Mouse (Mus musculus): Measurements from ENCODE around the gene Naglu.

DNA sequence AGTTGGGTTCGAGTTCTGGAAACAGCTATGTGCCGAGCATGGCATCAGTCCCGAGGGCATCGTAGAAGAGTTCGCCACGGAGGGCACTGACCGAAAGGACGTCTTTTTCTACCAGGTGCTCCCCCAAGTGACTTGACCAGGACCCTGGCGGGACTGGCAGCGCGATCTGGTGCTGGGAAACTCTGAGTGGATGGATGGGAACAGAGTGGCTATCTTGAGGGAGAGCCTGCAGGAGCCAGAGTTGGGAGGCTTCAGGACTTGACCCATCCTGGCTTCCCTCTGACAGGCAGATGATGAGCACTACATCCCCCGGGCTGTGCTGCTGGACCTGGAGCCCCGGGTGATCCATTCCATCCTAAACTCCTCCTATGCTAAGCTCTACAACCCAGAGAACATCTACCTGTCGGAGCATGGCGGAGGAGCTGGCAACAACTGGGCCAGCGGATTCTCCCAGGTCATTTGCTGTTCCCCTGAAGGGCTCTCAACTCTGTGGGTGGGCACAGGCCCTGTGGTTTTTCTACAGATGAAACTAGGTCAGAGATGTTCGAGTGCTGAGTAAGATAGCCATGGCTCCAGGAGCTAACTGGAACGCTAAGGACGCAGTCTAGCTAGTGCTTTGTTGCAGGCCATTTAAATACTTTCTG is 50.9 kb downstream of the Naglu start:
- TF ChIP-seq CTCF (IDR thresholded peaks at IDR 0.05; ENCODE audit: low read depth, low read length) (no peak), POLR2A (IDR thresholded peaks at IDR 0.05; ENCODE audit: extremely low read depth, insufficient read depth, low read length) (no peak)

All from liver, adult 2 months (tissue).